Mouse (Mus musculus) liver, embryonic 15.5 days (tissue): ENCODE results near the gene Mob3a. TPM values are rescaled to one million over a fixed set of nuclear protein-coding genes. Genes with fewer than 3 reads are reported as not detected.
A peak's percentile ranks its signal among the peaks of the same experiment; 100 is the strongest.

Source experiments
- ATAC-seq: fragments of 200-750 bp; cut with Nextera tagmentation; 2 replicates; pipeline ENCODE4 v1.8.0; 2017; ENCODE audit warnings: moderate number of reproducible peaks, mild to moderate bottlenecking, moderate library complexity; ENCODE audit not compliant: insufficient read depth
- H3K27ac ChIP-seq: fragments of 300-500 bp; sonication (generic); replicated peaks from 2 replicates; pipeline ENCODE4 v1.5.1; 2015; ENCODE audit warnings: mild to moderate bottlenecking, inconsistent platforms
- H3K27me3 ChIP-seq: fragments of 300-500 bp; sonication (generic); 2 replicates; pipeline ENCODE4 v1.6.1; 2015; ENCODE audit warnings: mild to moderate bottlenecking, inconsistent platforms
- H3K36me3 ChIP-seq: fragments of 300-500 bp; sonication (generic); replicated peaks from 2 replicates; pipeline ENCODE4 v1.6.1; 2015; ENCODE audit warnings: moderate library complexity, mild to moderate bottlenecking, inconsistent platforms
- H3K4me1 ChIP-seq: fragments of 300-500 bp; sonication (generic); replicated peaks from 2 replicates; pipeline ENCODE4 v1.6.1; 2015; ENCODE audit warnings: inconsistent platforms
- H3K4me2 ChIP-seq: fragments of 300-500 bp; sonication (generic); 2 replicates; pipeline ENCODE4 v1.6.1; 2015; ENCODE audit warnings: moderate library complexity, mild to moderate bottlenecking, inconsistent platforms
- H3K4me3 ChIP-seq: fragments of 300-500 bp; sonication (generic); replicated peaks from 2 replicates; pipeline ENCODE4 v1.5.1; 2015; ENCODE audit warnings: mild to moderate bottlenecking, inconsistent platforms
- H3K9ac ChIP-seq: fragments of 300-500 bp; sonication (generic); 2 replicates; pipeline ENCODE4 v1.6.1; 2015; ENCODE audit warnings: moderate library complexity, mild to moderate bottlenecking, inconsistent platforms
- H3K9me3 ChIP-seq: fragments of 300-500 bp; sonication (generic); replicated peaks from 2 replicates; pipeline ENCODE4 v1.6.1; 2016; ENCODE audit warnings: inconsistent platforms
- WGBS: fragments of 180-500 bp; shearing (Covaris S2); methylation state at CpG from one replicate; pipeline ENCODE4 v1.1.7; 2015; ENCODE audit warnings: mixed read lengths; ENCODE audit not compliant: insufficient replicate concordance; 5-methylcytosine and 5-hydroxymethylcytosine counted together
- polyA plus RNA-seq: library from polyadenylated mRNA; unstranded; fragments of >200 nt; fragmentation: Nextera tagmentation; extraction: Ambion mirVana; gene quantifications from 2 replicates; pipeline ENCODE4 v1.2.1, GENCODE M21; 2015

Mob3a gene
- polyA plus RNA-seq, 1 experiment from 2014 or later, result 28.0 TPM

DNA sequence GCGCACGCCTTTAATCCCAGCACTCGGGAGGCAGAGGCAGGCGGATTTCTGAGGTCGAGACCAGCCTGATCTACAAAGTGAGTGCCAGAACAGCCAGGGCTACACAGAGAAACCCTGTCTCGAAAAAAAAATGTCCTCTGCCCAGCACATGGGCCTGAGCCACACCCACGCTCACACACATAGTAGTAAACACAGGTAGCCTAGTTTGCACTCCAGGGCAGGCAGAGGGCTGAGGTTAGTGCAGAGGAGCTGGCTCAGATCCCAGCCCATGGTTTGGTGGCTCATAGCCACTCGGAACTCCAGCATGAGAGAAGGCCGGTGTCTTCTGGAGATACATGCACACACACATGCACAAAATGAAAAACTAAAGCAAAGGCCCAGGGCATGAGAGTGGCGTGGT, 54.8 kb downstream of the Mob3a start:
- Histone ChIP-seq H3K27me3 (no peaks in the 10 kb centered on the region), H3K9me3 (no peaks in the 10 kb centered on the region), H3K9ac (no peak overlapping the region), H3K27ac (no peak overlapping the region), H3K4me1 (peaks cover 8% of the 10 kb centered on the region), H3K4me2 (no peak overlapping the region), H3K36me3 (peaks cover 30% of the 10 kb centered on the region), H3K4me3 (no peak overlapping the region)
- ATAC-seq, result no peak
- 76% methylated on average over 10 of the region's 10 CpGs for WGBS

DNA sequence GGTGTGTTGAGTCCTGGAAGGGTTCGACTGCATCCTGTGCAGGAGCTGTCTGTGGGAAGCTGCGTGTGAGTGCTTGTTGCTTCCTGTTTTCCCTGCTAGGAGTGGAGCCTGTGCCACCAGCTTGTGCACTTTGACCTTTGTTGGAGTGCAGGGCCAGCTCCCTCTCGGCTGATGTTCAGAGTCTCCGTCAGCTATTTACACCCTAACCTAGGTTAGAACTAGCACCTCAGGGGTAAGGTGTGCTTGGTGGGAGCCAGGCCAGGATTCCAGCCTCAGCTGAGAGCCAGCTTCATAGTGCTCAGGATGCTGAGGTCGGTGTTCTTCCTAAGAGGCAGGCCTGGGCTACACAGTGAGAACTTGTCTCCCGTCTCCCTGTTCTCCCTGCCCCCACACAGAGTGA, 66.4 kb downstream of the Mob3a start:
- Histone ChIP-seq H3K4me3 (no peak overlapping the region), H3K27me3 (no peaks in the 10 kb centered on the region), H3K4me2 (no peak overlapping the region), H3K27ac (0 out of 2 replicates have a peak overlapping the region, but pooled peaks have one; percentile 29), H3K36me3 (peaks cover 66% of the 10 kb centered on the region), H3K4me1 (peaks cover 20% of the 10 kb centered on the region), H3K9ac (no peak overlapping the region), H3K9me3 (no peaks in the 10 kb centered on the region)
- no peak for ATAC-seq
- 61% methylated on average over 6 of the region's 6 CpGs for WGBS

Other genes starting within 250 kb of the Mob3a start
- not detected in 2 replicates for gene Onecut3, start 207.1 kb downstream of the Mob3a start, polyA plus RNA-seq
- gene Atp8b3, start 162.9 kb downstream of the Mob3a start, polyA plus RNA-seq, result 0.02 TPM in 1 of 2 replicates, not detected in the other
- 12.8 and 15.6 TPM in 2 replicates for gene Rexo1, start 140.4 kb downstream of the Mob3a start, polyA plus RNA-seq
- gene Klf16, start 124.7 kb downstream of the Mob3a start, polyA plus RNA-seq, result 11.7 and 12.1 TPM in 2 replicates
- 50.8 and 62.8 TPM in 2 replicates for gene Abhd17a, start 111.6 kb downstream of the Mob3a start, polyA plus RNA-seq
- 41.9 and 45.3 TPM in 2 replicates for gene Scamp4, start 99.1 kb downstream of the Mob3a start, polyA plus RNA-seq
- gene Adat3, start 99.1 kb downstream of the Mob3a start, polyA plus RNA-seq, result 4.8 and 5.8 TPM in 2 replicates
- gene Gm49322, start 96.0 kb downstream of the Mob3a start, polyA plus RNA-seq, result 1.5 TPM in 2 replicates
- 49.7 and 60.4 TPM in 2 replicates for gene Csnk1g2, start 79.1 kb downstream of the Mob3a start, polyA plus RNA-seq
- 14.4 and 15.9 TPM in 2 replicates for gene Btbd2, start 44.9 kb downstream of the Mob3a start, polyA plus RNA-seq
- gene Mknk2, start 23.9 kb downstream of the Mob3a start, polyA plus RNA-seq, result 74.9 and 84.6 TPM in 2 replicates
- gene Izumo4, start 207 bp upstream of the Mob3a start, polyA plus RNA-seq, result 7.1 and 8.1 TPM in 2 replicates
- 20.2 and 21.8 TPM in 2 replicates for gene Ap3d1, start 40.3 kb upstream of the Mob3a start, polyA plus RNA-seq
- gene Dot1l, start 53.2 kb upstream of the Mob3a start, polyA plus RNA-seq, result 8.1 and 9.3 TPM in 2 replicates
- 31.3 and 32.8 TPM in 2 replicates for gene Sf3a2, start 96.2 kb upstream of the Mob3a start, polyA plus RNA-seq
- gene Plekhj1, start 96.6 kb upstream of the Mob3a start, polyA plus RNA-seq, result 73.6 and 83.0 TPM in 2 replicates
- 0.10 and 0.12 TPM in 2 replicates for gene Amh, start 103.3 kb upstream of the Mob3a start, polyA plus RNA-seq
- 0.97 and 1.3 TPM in 2 replicates for gene Jsrp1, start 111.5 kb upstream of the Mob3a start, polyA plus RNA-seq
- gene Oaz1, start 124.7 kb upstream of the Mob3a start, polyA plus RNA-seq, result 1,470 and 1,719 TPM in 2 replicates
- gene Lingo3, start 142.1 kb upstream of the Mob3a start, polyA plus RNA-seq, result not detected in 2 replicates
- 115 TPM in 2 replicates for gene Lsm7, start 153.2 kb upstream of the Mob3a start, polyA plus RNA-seq
- 63.9 and 69.6 TPM in 2 replicates for gene Sppl2b, start 153.3 kb upstream of the Mob3a start, polyA plus RNA-seq
- 0.05 TPM in 1 of 2 replicates, not detected in the other for gene Tmprss9, start 169.9 kb upstream of the Mob3a start, polyA plus RNA-seq
- gene Timm13, start 199.0 kb upstream of the Mob3a start, polyA plus RNA-seq, result 163 and 165 TPM in 2 replicates
- 11.0 and 12.4 TPM in 2 replicates for gene Lmnb2, start 216.3 kb upstream of the Mob3a start, polyA plus RNA-seq
- gene Gadd45b, start 228.1 kb upstream of the Mob3a start, polyA plus RNA-seq, result 3.8 and 4.0 TPM in 2 replicates